Mouse (Mus musculus) embryonic facial prominence, embryonic 13.5 days (tissue): ENCODE measurements around the gene Pld3. TPM values are rescaled to one million over a fixed set of nuclear protein-coding genes. Genes with fewer than 3 reads are reported as not detected.

Source experiments
- ATAC-seq: fragments of 200-750 bp; cut with Nextera tagmentation; 2 replicates; pipeline ENCODE4 v1.8.0; 2017; ENCODE audit warnings: low read depth; ENCODE audit not compliant: insufficient number of reproducible peaks, insufficient read depth, low FRiP score, low TSS enrichment
- H3K27ac ChIP-seq: fragments of 300-500 bp; sonication (generic); 2 replicates; pipeline ENCODE4 v1.5.1; 2015; ENCODE audit warnings: moderate library complexity, mild to moderate bottlenecking, inconsistent platforms
- H3K27me3 ChIP-seq: fragments of 300-500 bp; sonication (generic); 2 replicates; pipeline ENCODE4 v1.6.1; 2015; ENCODE audit warnings: mild to moderate bottlenecking, inconsistent platforms
- H3K36me3 ChIP-seq: fragments of 300-500 bp; sonication (generic); 2 replicates; pipeline ENCODE4 v1.6.1; 2015; ENCODE audit warnings: mild to moderate bottlenecking, inconsistent platforms
- H3K4me1 ChIP-seq: fragments of 300-500 bp; sonication (generic); 2 replicates; pipeline ENCODE4 v1.6.1; 2015; ENCODE audit warnings: inconsistent platforms
- H3K4me2 ChIP-seq: fragments of 300-500 bp; sonication (generic); 2 replicates; pipeline ENCODE4 v1.6.1; 2015; ENCODE audit warnings: moderate library complexity, mild to moderate bottlenecking, inconsistent platforms
- H3K4me3 ChIP-seq: fragments of 300-500 bp; sonication (generic); 2 replicates; pipeline ENCODE4 v1.5.1; 2015; ENCODE audit warnings: mild to moderate bottlenecking, inconsistent platforms
- H3K9ac ChIP-seq: fragments of 300-500 bp; sonication (generic); 2 replicates; pipeline ENCODE4 v1.6.1; 2015; ENCODE audit warnings: mild to moderate bottlenecking, inconsistent platforms
- H3K9me3 ChIP-seq: fragments of 300-500 bp; sonication (generic); 2 replicates; pipeline ENCODE4 v1.6.1; 2016; ENCODE audit warnings: inconsistent platforms
- WGBS: fragments of 180-500 bp; shearing (Covaris S2); methylation state at CpG from one replicate; pipeline ENCODE4 v1.1.7; 2015; ENCODE audit warnings: mixed read lengths; 5-methylcytosine and 5-hydroxymethylcytosine counted together
- polyA plus RNA-seq: library from polyadenylated mRNA; unstranded; fragments of >200 nt; fragmentation: Nextera tagmentation; extraction: Ambion mirVana; gene quantifications from 2 replicates; pipeline ENCODE4 v1.2.1, GENCODE M21; 2015

Gene Pld3
- polyA plus RNA-seq, 1 experiment from 2014 or later: 76.5 TPM

DNA sequence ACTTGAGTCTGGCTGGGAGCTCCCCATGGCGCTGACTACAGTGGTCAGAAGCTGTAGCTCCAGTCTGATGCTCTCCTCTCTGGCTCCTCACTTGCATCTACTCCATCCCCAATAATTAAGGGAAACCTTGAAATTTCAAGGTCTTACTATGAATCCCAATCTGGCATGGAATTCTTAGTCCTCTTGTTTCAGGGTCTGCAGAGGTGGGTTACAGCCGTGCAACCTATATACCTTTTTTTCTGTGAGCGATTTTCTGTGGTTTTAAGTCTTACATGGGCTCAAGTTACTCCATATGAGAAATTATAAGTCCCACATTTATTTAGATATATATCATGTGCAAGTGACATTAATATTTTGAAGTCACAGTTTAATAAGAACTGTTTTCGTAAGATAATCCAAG is 37.1 kb upstream of the Pld3 start:
- no peak overlapping the region for H3K4me3 ChIP-seq
- H3K4me2 ChIP-seq: no peak overlapping the region
- ATAC-seq: no peak
- H3K9ac ChIP-seq: no peak overlapping the region
- H3K9me3 ChIP-seq: no peaks in the 10 kb centered on the region
- 88% methylated on average over 4 of the region's 4 CpGs for WGBS
- no peaks in the 10 kb centered on the region for H3K27me3 ChIP-seq
- H3K27ac ChIP-seq: no peak overlapping the region
- peaks cover 16% of the 10 kb centered on the region for H3K36me3 ChIP-seq
- H3K4me1 ChIP-seq: peaks cover 13% of the 10 kb centered on the region

- WGBS: 88% methylated on average over 2 of the region's 2 CpGs
- peaks cover 2% of the 10 kb centered on the region for H3K4me1 ChIP-seq
- H3K4me3 ChIP-seq: no peak overlapping the region
- no peaks in the 10 kb centered on the region for H3K27me3 ChIP-seq
- no peak overlapping the region for H3K27ac ChIP-seq
- ATAC-seq: no peak
- no peaks in the 10 kb centered on the region for H3K9me3 ChIP-seq
- peaks cover 22% of the 10 kb centered on the region for H3K36me3 ChIP-seq
- no peak overlapping the region for H3K4me2 ChIP-seq
- H3K9ac ChIP-seq: no peak overlapping the region
These were observed 34.7 kb upstream of the Pld3 start for GRCm38 (mm10) chr7:27587741-27588140.

GRCm38 (mm10) chr7:27586861-27587260 is 33.8 kb upstream of the Pld3 start:
- Histone ChIP-seq H3K27ac (no peak overlapping the region), H3K9me3 (no peaks in the 10 kb centered on the region), H3K27me3 (no peaks in the 10 kb centered on the region), H3K4me1 (no peaks in the 10 kb centered on the region), H3K9ac (no peak overlapping the region), H3K4me3 (no peak overlapping the region), H3K36me3 (peaks cover 31% of the 10 kb centered on the region), H3K4me2 (no peak overlapping the region)
- ATAC-seq: no peak
- 67% methylated on average over 2 of the region's 2 CpGs for WGBS

DNA sequence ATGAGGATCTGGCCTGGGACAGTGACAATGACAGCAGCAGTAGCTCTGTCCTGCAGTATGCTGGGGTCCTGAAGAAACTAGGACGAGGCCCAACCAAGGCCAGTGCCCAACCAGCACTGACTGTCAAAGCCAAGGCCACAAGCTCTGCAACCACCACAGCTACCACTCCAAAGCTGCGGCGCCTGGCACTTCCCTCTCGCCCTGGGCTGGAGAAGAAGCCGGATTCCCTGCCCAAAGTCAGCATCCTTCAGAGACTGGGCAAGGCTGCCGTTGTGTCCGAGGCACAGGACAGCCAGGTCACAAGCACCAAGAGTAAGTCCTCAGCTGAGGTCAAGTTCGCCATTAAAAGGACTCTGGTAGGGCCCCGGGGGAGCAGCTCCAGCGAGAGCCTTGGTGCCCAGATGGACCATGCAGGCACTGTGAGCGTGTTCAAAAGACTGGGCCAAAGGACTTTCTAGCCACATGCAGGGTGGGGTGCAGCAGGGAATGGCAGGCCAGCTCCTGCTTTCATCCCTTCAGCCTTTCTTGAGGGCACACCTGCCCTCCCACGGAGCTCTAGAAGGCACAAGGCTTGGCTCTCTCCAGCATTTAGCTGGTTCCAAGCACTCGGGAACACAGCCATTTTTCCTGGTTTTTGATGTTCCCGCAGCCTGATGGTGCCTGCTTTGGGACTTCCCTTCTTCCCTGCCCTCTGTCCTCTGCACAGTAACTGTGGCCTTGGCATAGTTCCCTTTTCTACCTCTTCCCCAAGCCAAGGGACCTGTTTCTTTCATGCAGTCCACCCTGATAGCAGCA is 27.6 kb upstream of the Pld3 start:
- H3K36me3 ChIP-seq: peaks cover 91% of the 10 kb centered on the region
- no peak overlapping the region for H3K27ac ChIP-seq
- WGBS: 91% methylated on average over 14 of the region's 14 CpGs
- H3K4me1 ChIP-seq: no peaks in the 10 kb centered on the region
- ATAC-seq: no peak
- H3K9ac ChIP-seq: no peak overlapping the region
- H3K4me3 ChIP-seq: no peak overlapping the region
- H3K9me3 ChIP-seq: no peaks in the 10 kb centered on the region
- no peak overlapping the region for H3K4me2 ChIP-seq
- no peaks in the 10 kb centered on the region for H3K27me3 ChIP-seq

GRCm38 (mm10) chr7:27578465-27578864 is 25.4 kb upstream of the Pld3 start:
- no peak for ATAC-seq
- Histone ChIP-seq H3K4me3 (no peak overlapping the region), H3K4me1 (no peaks in the 10 kb centered on the region), H3K27ac (no peak overlapping the region), H3K36me3 (peaks cover 94% of the 10 kb centered on the region), H3K9me3 (no peaks in the 10 kb centered on the region), H3K9ac (no peak overlapping the region), H3K4me2 (no peak overlapping the region), H3K27me3 (no peaks in the 10 kb centered on the region)
- 50% methylated on average over 7 of the region's 7 CpGs for WGBS

GRCm38 (mm10) chr7:27577589-27577988 is 24.6 kb upstream of the Pld3 start:
- Histone ChIP-seq H3K4me2 (no peak overlapping the region), H3K27ac (no peak overlapping the region), H3K9me3 (no peaks in the 10 kb centered on the region), H3K36me3 (peaks cover 87% of the 10 kb centered on the region), H3K4me3 (no peak overlapping the region), H3K4me1 (no peaks in the 10 kb centered on the region), H3K27me3 (no peaks in the 10 kb centered on the region), H3K9ac (no peak overlapping the region)
- WGBS: 81% methylated on average over 6 of the region's 6 CpGs
- no peak for ATAC-seq

GRCm38 (mm10) chr7:27576914-27577313 is 23.9 kb upstream of the Pld3 start:
- Histone ChIP-seq H3K4me1 (no peaks in the 10 kb centered on the region), H3K36me3 (peaks cover 87% of the 10 kb centered on the region), H3K9ac (no peak overlapping the region), H3K27me3 (no peaks in the 10 kb centered on the region), H3K27ac (no peak overlapping the region), H3K4me3 (no peak overlapping the region), H3K9me3 (no peaks in the 10 kb centered on the region), H3K4me2 (no peak overlapping the region)
- WGBS: 73% methylated on average over 6 of the region's 6 CpGs
- no peak for ATAC-seq

- Histone ChIP-seq H3K4me3 (no peak overlapping the region), H3K27ac (no peak overlapping the region), H3K4me1 (no peaks in the 10 kb centered on the region), H3K9ac (no peak overlapping the region), H3K9me3 (no peaks in the 10 kb centered on the region), H3K27me3 (no peaks in the 10 kb centered on the region), H3K4me2 (no peak overlapping the region), H3K36me3 (peaks cover 81% of the 10 kb centered on the region)
- no peak for ATAC-seq
- WGBS: 90% methylated on average over 14 of the region's 14 CpGs
These were observed 21.3 kb upstream of the Pld3 start for GRCm38 (mm10) chr7:27574124-27574880.

GRCm38 (mm10) chr7:27572133-27572532 is 19.1 kb upstream of the Pld3 start:
- H3K27ac ChIP-seq: no peak overlapping the region
- H3K4me2 ChIP-seq: no peak overlapping the region
- WGBS: 97% methylated on average over 4 of the region's 4 CpGs
- H3K27me3 ChIP-seq: no peaks in the 10 kb centered on the region
- ATAC-seq: no peak
- H3K9ac ChIP-seq: no peak overlapping the region
- no peaks in the 10 kb centered on the region for H3K9me3 ChIP-seq
- no peak overlapping the region for H3K4me3 ChIP-seq
- H3K36me3 ChIP-seq: peaks cover 83% of the 10 kb centered on the region
- no peaks in the 10 kb centered on the region for H3K4me1 ChIP-seq

DNA sequence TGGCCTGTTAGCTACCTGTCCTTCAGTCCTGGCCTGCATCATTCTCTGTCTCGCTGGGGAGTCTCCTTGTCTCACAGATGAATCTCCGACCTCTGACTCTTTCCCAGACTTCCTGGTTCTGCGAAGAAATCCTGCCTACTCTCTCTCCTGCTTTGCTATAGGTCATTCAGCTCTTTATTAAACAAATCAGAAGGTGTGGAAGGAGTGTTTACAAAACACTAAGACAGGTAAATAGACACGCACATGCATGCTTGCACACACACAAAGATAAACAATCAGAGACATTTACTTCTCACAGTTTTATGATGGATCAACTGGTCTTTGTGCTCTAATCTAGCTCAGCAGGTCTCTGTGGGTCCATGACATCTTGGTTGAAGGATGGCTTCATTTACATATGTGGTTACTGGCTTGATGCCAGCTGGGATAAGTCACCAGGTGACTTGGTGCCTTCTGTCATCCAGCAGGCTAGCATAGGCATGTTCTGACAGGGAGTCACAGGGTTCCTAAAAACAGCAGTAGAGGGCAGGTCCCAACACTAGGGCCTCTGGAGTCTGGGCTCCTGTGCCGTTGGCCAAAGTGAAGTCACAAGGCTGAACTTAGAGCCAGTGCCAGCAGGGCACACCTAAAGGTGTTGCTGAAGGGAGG is 16.7 kb upstream of the Pld3 start:
- Histone ChIP-seq H3K27me3 (no peaks in the 10 kb centered on the region), H3K4me2 (no peak overlapping the region), H3K9ac (no peak overlapping the region), H3K9me3 (no peaks in the 10 kb centered on the region), H3K36me3 (peaks cover 77% of the 10 kb centered on the region), H3K27ac (no peak overlapping the region), H3K4me1 (no peaks in the 10 kb centered on the region), H3K4me3 (no peak overlapping the region)
- no peak for ATAC-seq
- 78% methylated on average over 5 of the region's 5 CpGs for WGBS

- H3K27ac ChIP-seq: no peak overlapping the region
These were observed 8.0 kb upstream of the Pld3 start for GRCm38 (mm10) chr7:27560978-27561377.

More at GRCm38 (mm10) chr7:27560978-27561377, 8.0 kb upstream of the Pld3 start:
- H3K4me3 ChIP-seq: no peak overlapping the region
- 84% methylated on average over 1 of the region's 1 CpGs for WGBS
- no peak overlapping the region for H3K9ac ChIP-seq
- peaks cover 74% of the 10 kb centered on the region for H3K36me3 ChIP-seq
- no peaks in the 10 kb centered on the region for H3K9me3 ChIP-seq
- no peak for ATAC-seq
- H3K4me1 ChIP-seq: no peaks in the 10 kb centered on the region
- H3K27me3 ChIP-seq: no peaks in the 10 kb centered on the region
- H3K4me2 ChIP-seq: no peak overlapping the region
